ENCODE assay signal across 22 mouse cellular contexts in the genomic region with DNA sequence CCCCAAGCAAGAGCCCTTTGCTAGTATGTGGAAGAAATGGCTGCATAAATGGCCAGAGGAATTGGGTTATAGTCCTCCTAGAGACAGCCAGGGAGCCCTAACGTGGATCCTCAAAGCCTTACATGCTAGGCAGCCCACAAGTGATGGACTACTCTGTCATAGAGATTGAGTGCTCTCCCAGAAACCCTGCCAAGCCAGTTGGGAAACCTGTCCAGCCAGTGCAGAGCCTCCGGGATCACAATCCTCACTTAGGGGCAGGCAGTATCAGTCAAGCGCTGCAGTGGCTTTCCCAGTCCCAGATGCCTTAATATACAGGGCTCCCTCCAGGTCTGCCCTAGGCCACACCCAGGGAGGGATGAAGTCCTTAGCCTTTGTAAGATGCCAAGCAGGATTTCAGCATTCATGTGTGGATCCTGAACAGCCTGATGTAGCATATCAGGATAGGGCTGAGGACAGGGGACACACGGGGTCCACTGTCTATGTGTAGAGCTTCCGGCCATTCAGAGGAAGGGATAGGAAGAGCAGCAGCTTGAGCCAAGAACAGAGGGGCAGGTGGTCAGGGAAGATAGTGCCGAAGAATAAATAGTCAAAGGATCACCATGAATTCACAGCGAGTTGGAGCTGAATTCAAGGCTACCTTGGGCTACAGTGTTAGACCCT. TPM values are rescaled to one million over a fixed set of nuclear protein-coding genes. Genes with fewer than 3 reads are reported as not detected.
DNase-seq lines count a peak whose midpoint lies in the region; ATAC-seq and TF ChIP-seq lines count a peak whose summit lies in the region.
"Had no signal": no experiment of that assay in that cellular context is flagged by ENCODE, and none has a peak within 500 bp of the region (broad histone marks: within the 10 kb centered on the region; RNA-seq: fewer than 3 reads in every experiment).

No protein-coding gene starts in this region.

- H3K9ac ChIP-seq in lung, postnatal 0 days (replicated peaks; ENCODE audit: low read depth): no peak overlapping the region
- H3K9ac ChIP-seq: embryonic facial prominence, embryonic 12.5 days; heart, embryonic 15.5 days; hindbrain, embryonic 12.5 days; midbrain, embryonic 13.5 days had no signal

- H3K27me3 ChIP-seq in lung, postnatal 0 days (replicated peaks; ENCODE audit: insufficient read depth, low read length): no peaks in the 10 kb centered on the region
- H3K27me3 ChIP-seq: embryonic facial prominence, embryonic 12.5 days; heart, embryonic 15.5 days; hindbrain, embryonic 12.5 days; midbrain, embryonic 13.5 days had no signal

- ATAC-seq in lung, postnatal 0 days: no peak
- ATAC-seq in frontal cortex, adult (ENCODE audit: low TSS enrichment): no peak
- ATAC-seq: midbrain, embryonic 13.5 days had no signal

- TF ChIP-seq CTCF in lung, postnatal 0 days (IDR thresholded peaks at IDR 0.05): no peak

- 45% methylated on average over 7 of the region's 7 CpGs for WGBS in lung, postnatal 0 days

- peak; percentile 91 for DNase-seq in heart, adult 11 months
- DNase-seq in heart, adult 8-10 months (ENCODE audit: low spot score): no peak
- peak; percentile 77 for DNase-seq in urinary bladder, postnatal 14 days (ENCODE audit: low spot score)
- DNase-seq in urinary bladder, postnatal 10 days (ENCODE audit: low spot score): no peak
- DNase-seq in lung, postnatal 0 days (ENCODE audit: low spot score): no peak
- no peak for DNase-seq in cerebellum, adult 18-20 months
- no peak for DNase-seq in left cerebral cortex, postnatal 14 days (ENCODE audit: low spot score in 2 of 2)
- DNase-seq: adrenal gland, postnatal 36 days; cerebellum, adult 9-11 months; kidney, adult 18-20 months; kidney, postnatal 25 days; left cerebral cortex, postnatal 4 days had no signal

- no peaks in the 10 kb centered on the region for H3K9me3 ChIP-seq in lung, postnatal 0 days (ENCODE audit: low read length)
- H3K9me3 ChIP-seq: forebrain, embryonic 10.5 days; heart, embryonic 15.5 days; hindbrain, embryonic 12.5 days; midbrain, embryonic 13.5 days had no signal

- H3K36me3 ChIP-seq in lung, postnatal 0 days (ENCODE audit: insufficient read depth, low read length): no peaks in the 10 kb centered on the region
- H3K36me3 ChIP-seq: embryonic facial prominence, embryonic 12.5 days; forebrain, embryonic 10.5 days; heart, embryonic 15.5 days; hindbrain, embryonic 12.5 days; midbrain, embryonic 13.5 days had no signal

- no peak for TF ChIP-seq EP300 in lung, postnatal 0 days (IDR thresholded peaks at IDR 0.05)

- H3K4me3 ChIP-seq in lung, postnatal 0 days (ENCODE audit: low read depth, low read length): no peak overlapping the region
- H3K4me3 ChIP-seq: embryonic facial prominence, embryonic 12.5 days; forebrain, embryonic 10.5 days; heart, embryonic 15.5 days; hindbrain, embryonic 12.5 days; midbrain, embryonic 13.5 days had no signal

- H3K27ac ChIP-seq in lung, postnatal 0 days (ENCODE audit: low read length): 0 out of 2 replicates have a peak overlapping the region, but pooled peaks have one; percentile 22
- H3K27ac ChIP-seq: embryonic facial prominence, embryonic 12.5 days; forebrain, embryonic 10.5 days; heart, embryonic 15.5 days; hindbrain, embryonic 12.5 days; macrophage; midbrain, embryonic 13.5 days had no signal

- intact Hi-C loops in left cerebral cortex, postnatal 14 days (cut with DNase I): no loop called here

- H3K4me1 ChIP-seq in lung, postnatal 0 days (ENCODE audit: insufficient read depth, low read depth, low read length): peaks cover 11% of the 10 kb centered on the region
- H3K4me1 ChIP-seq: embryonic facial prominence, embryonic 12.5 days; forebrain, embryonic 10.5 days; hindbrain, embryonic 12.5 days; midbrain, embryonic 13.5 days had no signal

- H3K4me2 ChIP-seq in lung, postnatal 0 days (replicated peaks; ENCODE audit: low read depth, low read length): no peak overlapping the region
- H3K4me2 ChIP-seq: embryonic facial prominence, embryonic 12.5 days; heart, embryonic 15.5 days; hindbrain, embryonic 12.5 days; midbrain, embryonic 13.5 days had no signal

RNA-seq across cellular contexts. Expression of gene Mprip, which starts 27.0 kb away (rescaled TPM):
- total RNA-seq in heart, adult 8-10 months (2022): 100 to 1,000 TPM; 121 to 152 (median 127) TPM
- polyA plus RNA-seq in lung, postnatal 0 days (2015; fragmentation: Nextera tagmentation; extraction: Ambion mirVana): 88.0 and 114 TPM in 2 replicates
- total RNA-seq in left cerebral cortex, postnatal 14 days (2021): 100 to 1,000 TPM; 249 to 264 TPM

RNA-seq across cellular contexts. Expression of gene Olfr223, which starts 41.0 kb away (rescaled TPM):
- total RNA-seq in heart, adult 8-10 months (2022): not detected
- polyA plus RNA-seq in lung, postnatal 0 days (2015; fragmentation: Nextera tagmentation; extraction: Ambion mirVana): not detected in 2 replicates
- not detected for total RNA-seq in left cerebral cortex, postnatal 14 days (2021)
- total RNA-seq: adrenal gland, postnatal 36 days; gastrocnemius, postnatal 4 days; layer of hippocampus, postnatal 14 days; left cerebral cortex, postnatal 4 days had no signal
- polyA plus RNA-seq: embryonic facial prominence, embryonic 12.5 days; forebrain, embryonic 10.5 days; heart, embryonic 15.5 days; hindbrain, embryonic 12.5 days; macrophage; midbrain, embryonic 13.5 days; spleen, adult 2 months had no signal

RNA-seq across cellular contexts. Expression of gene Olfr222, which starts 58.1 kb away (rescaled TPM):
- not detected for total RNA-seq in heart, adult 8-10 months (2022)
- not detected in 2 replicates for polyA plus RNA-seq in lung, postnatal 0 days (2015; fragmentation: Nextera tagmentation; extraction: Ambion mirVana)
- total RNA-seq in left cerebral cortex, postnatal 14 days (2021): not detected
- total RNA-seq: adrenal gland, postnatal 36 days; gastrocnemius, postnatal 4 days; layer of hippocampus, postnatal 14 days; left cerebral cortex, postnatal 4 days had no signal
- polyA plus RNA-seq: forebrain, embryonic 10.5 days; heart, embryonic 15.5 days; hindbrain, embryonic 12.5 days; macrophage; midbrain, embryonic 13.5 days; spleen, adult 2 months had no signal

Comparison
In these comparisons a context has a peak if more than half of its experiments do, and no peak if none do; other contexts are left out.
1. DNase-seq: peak in heart, adult 11 months (single experiment) and urinary bladder, postnatal 14 days (single experiment); none in heart, adult 8-10 months (single experiment), urinary bladder, postnatal 10 days (single experiment), lung, postnatal 0 days (single experiment), cerebellum, adult 18-20 months (0 of 2) and left cerebral cortex, postnatal 14 days (0 of 2).